Mouse (Mus musculus) liver, embryonic 12.5 days (tissue): ENCODE measurements around the gene Cacna2d4. TPM values are rescaled to one million over a fixed set of nuclear protein-coding genes. Genes with fewer than 3 reads are reported as not detected.

Experiments
- ATAC-seq: fragments of 200-750 bp; cut with Nextera tagmentation; 2 replicates; pipeline ENCODE4 v1.8.0; 2017; ENCODE audit warnings: moderate number of reproducible peaks, mild to moderate bottlenecking, moderate library complexity
- H3K27ac ChIP-seq: fragments of 300-500 bp; sonication (generic); 2 replicates; pipeline ENCODE4 v1.5.1; 2016; ENCODE audit warnings: mild to moderate bottlenecking
- H3K27me3 ChIP-seq: fragments of 300-500 bp; sonication (generic); replicated peaks from 2 replicates; pipeline ENCODE4 v1.6.1; 2016; ENCODE audit warnings: mild to moderate bottlenecking, moderate library complexity
- H3K36me3 ChIP-seq: fragments of 300-500 bp; sonication (generic); 2 replicates; pipeline ENCODE4 v1.6.1; 2016; ENCODE audit warnings: mild to moderate bottlenecking, moderate library complexity
- H3K4me1 ChIP-seq: fragments of 300-500 bp; sonication (generic); 2 replicates; pipeline ENCODE4 v1.6.1; 2016
- H3K4me2 ChIP-seq: fragments of 300-500 bp; sonication (generic); 2 replicates; pipeline ENCODE4 v1.6.1; 2016; ENCODE audit warnings: mild to moderate bottlenecking, moderate library complexity
- H3K4me3 ChIP-seq: fragments of 300-500 bp; sonication (generic); 2 replicates; pipeline ENCODE4 v1.5.1; 2016; ENCODE audit warnings: mild to moderate bottlenecking, moderate library complexity
- H3K9ac ChIP-seq: fragments of 300-500 bp; sonication (generic); 2 replicates; pipeline ENCODE4 v1.6.1; 2016; ENCODE audit warnings: mild to moderate bottlenecking, moderate library complexity
- H3K9me3 ChIP-seq: fragments of 300-500 bp; sonication (generic); replicated peaks from 2 replicates; pipeline ENCODE4 v1.6.1; 2016; ENCODE audit warnings: mild to moderate bottlenecking, moderate library complexity
- WGBS: fragments of 180-500 bp; shearing (Covaris S2); methylation state at CpG from one replicate; pipeline ENCODE4 v1.1.7; 2016; ENCODE audit not compliant: insufficient replicate concordance; 5-methylcytosine and 5-hydroxymethylcytosine counted together
- polyA plus RNA-seq: library from polyadenylated mRNA; unstranded; fragments of >200 nt; fragmentation: Nextera tagmentation; extraction: Ambion mirVana; gene quantifications from 2 replicates; pipeline ENCODE4 v1.2.1, GENCODE M21; 2016

Cacna2d4 gene
- polyA plus RNA-seq, 1 experiment from 2014 or later, result 0.05 TPM

DNA sequence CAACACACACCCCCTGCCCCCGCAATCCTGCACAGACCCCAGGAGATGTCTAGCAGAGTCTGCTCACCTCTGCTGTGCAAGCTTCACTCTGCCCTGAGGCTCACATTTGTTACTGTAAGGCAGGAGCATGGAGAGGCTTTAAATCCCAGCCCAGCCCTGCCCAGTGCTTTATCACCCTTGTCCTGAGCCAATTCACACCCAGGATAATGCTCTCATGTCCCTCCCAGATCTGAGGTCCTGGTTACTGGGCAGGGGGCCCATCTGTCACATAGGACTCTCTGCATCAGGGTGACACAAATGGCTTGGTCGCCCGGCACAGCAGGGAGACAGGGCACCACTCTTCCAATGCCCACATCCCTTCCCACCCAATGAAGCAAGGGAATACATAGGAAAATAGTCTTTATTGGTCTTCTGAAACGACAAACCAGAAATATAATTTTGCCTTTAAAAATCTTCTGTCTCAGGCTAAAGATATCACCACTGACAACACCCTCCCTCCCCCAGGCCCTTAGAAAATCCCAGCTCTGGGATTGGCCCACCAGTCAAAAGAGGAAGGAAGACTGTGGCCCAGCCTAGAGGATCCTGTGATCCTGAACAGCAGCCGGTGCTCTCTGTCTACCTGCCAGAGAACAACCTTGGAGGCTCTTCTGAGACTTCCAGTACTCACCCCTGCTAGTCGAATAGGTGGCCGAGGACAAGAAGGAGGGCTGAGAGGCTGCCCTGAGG is 78.6 kb downstream of the Cacna2d4 start:
- H3K9me3 ChIP-seq, result peaks cover 3% of the 10 kb centered on the region; the same call in 1 of the 2 replicates
- no peaks in the 10 kb centered on the region for H3K27me3 ChIP-seq
- ATAC-seq, result no peak
- H3K36me3 ChIP-seq, result no peaks in the 10 kb centered on the region
- H3K4me3 ChIP-seq, result no peak overlapping the region
- no peak overlapping the region for H3K9ac ChIP-seq
- H3K4me1 ChIP-seq, result no peaks in the 10 kb centered on the region
- H3K27ac ChIP-seq, result no peak overlapping the region
- H3K4me2 ChIP-seq, result no peak overlapping the region
- WGBS, result 24% methylated on average over 7 of the region's 7 CpGs

GRCm38 (mm10) chr6:119318732-119319131 is 82.4 kb downstream of the Cacna2d4 start:
- no peak overlapping the region for H3K27ac ChIP-seq
- H3K9me3 ChIP-seq, result peaks cover 3% of the 10 kb centered on the region; the same call in 1 of the 2 replicates
- no peaks in the 10 kb centered on the region for H3K36me3 ChIP-seq
- H3K4me2 ChIP-seq, result no peak overlapping the region
- no peak overlapping the region for H3K4me3 ChIP-seq
- H3K4me1 ChIP-seq, result no peaks in the 10 kb centered on the region
- peaks cover 17% of the 10 kb centered on the region; the same call in 1 of the 2 replicates for H3K27me3 ChIP-seq
- H3K9ac ChIP-seq, result no peak overlapping the region
- 81% methylated on average over 9 of the region's 9 CpGs for WGBS
- ATAC-seq, result no peak

GRCm38 (mm10) chr6:119319358-119319757 is 83.0 kb downstream of the Cacna2d4 start:
- Histone ChIP-seq H3K9me3 (peaks cover 3% of the 10 kb centered on the region; the same call in 1 of the 2 replicates), H3K4me2 (no peak overlapping the region), H3K27me3 (peaks cover 22% of the 10 kb centered on the region; the same call in 1 of the 2 replicates), H3K4me3 (no peak overlapping the region), H3K27ac (no peak overlapping the region), H3K36me3 (no peaks in the 10 kb centered on the region), H3K9ac (no peak overlapping the region), H3K4me1 (no peaks in the 10 kb centered on the region)
- ATAC-seq, result no peak
- 63% methylated on average over 2 of the region's 2 CpGs for WGBS

DNA sequence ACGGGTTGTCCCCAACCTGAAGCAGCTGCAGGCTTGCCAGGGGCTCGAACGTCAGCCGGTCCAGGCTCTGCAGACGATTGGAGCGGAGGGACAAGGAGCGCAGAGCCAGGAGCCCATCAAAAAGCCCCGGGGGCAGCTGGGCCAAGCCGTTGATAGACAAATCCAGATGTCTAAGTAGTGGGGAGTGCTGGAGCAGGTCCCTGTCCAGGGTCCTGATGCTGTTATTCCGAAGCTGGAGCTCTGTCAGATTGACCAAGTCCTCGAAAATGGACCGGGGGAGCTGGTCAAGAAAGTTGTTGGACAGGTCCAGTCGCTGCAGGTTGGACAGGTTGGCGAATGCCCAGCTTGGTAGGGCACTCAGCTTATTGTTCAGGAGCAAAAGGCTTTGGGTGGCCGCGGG is 84.2 kb downstream of the Cacna2d4 start:
- Histone ChIP-seq H3K36me3 (no peaks in the 10 kb centered on the region), H3K9ac (no peak overlapping the region), H3K4me1 (no peaks in the 10 kb centered on the region), H3K27ac (no peak overlapping the region), H3K27me3 (peaks cover 33% of the 10 kb centered on the region; the same call in 1 of the 2 replicates), H3K4me3 (no peak overlapping the region), H3K4me2 (no peak overlapping the region), H3K9me3 (peaks cover 3% of the 10 kb centered on the region; the same call in 1 of the 2 replicates)
- ATAC-seq, result no peak
- WGBS, result 35% methylated on average over 16 of the region's 16 CpGs

- Histone ChIP-seq H3K27ac (no peak overlapping the region), H3K9me3 (peaks cover 3% of the 10 kb centered on the region; the same call in 1 of the 2 replicates), H3K9ac (no peak overlapping the region), H3K36me3 (no peaks in the 10 kb centered on the region), H3K4me2 (no peak overlapping the region), H3K27me3 (peaks cover 45% of the 10 kb centered on the region), H3K4me1 (no peaks in the 10 kb centered on the region), H3K4me3 (no peak overlapping the region)
- WGBS, result 56% methylated on average over 7 of the region's 7 CpGs
- ATAC-seq, result no peak
These were observed 85.4 kb downstream of the Cacna2d4 start for GRCm38 (mm10) chr6:119321752-119322151.

GRCm38 (mm10) chr6:119324776-119325175 is 88.5 kb downstream of the Cacna2d4 start:
- no peak overlapping the region for H3K27ac ChIP-seq
- no peaks in the 10 kb centered on the region for H3K4me1 ChIP-seq
- no peak overlapping the region for H3K4me2 ChIP-seq
- ATAC-seq, result no peak
- no peaks in the 10 kb centered on the region; the same call in 1 of the 2 replicates for H3K9me3 ChIP-seq
- H3K36me3 ChIP-seq, result no peaks in the 10 kb centered on the region
- no peak overlapping the region for H3K4me3 ChIP-seq
- H3K27me3 ChIP-seq, result peaks cover 75% of the 10 kb centered on the region
- H3K9ac ChIP-seq, result no peak overlapping the region
- WGBS, result 46% methylated on average over 10 of the region's 10 CpGs

DNA sequence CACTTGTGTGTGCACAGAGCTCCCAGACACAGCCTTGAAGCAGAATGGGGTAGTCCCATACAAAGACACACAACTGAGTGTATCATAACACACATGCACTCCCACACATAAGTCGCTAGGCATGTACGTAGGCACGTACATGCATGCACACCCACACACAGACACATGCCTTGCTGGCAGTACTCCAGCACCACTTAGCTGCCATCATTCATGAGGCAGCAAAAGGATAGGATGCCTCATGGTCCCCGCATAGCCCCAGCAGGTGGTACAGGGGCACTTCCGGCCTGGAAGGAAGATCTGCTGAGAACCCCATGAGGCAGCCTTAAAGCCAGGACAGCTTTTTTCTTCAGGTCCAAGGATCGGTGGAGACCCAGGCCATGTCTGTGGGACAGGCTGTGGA is 89.7 kb downstream of the Cacna2d4 start:
- no peak for ATAC-seq
- WGBS, result 63% methylated on average over 6 of the region's 6 CpGs
- Histone ChIP-seq H3K4me1 (no peaks in the 10 kb centered on the region), H3K36me3 (no peaks in the 10 kb centered on the region), H3K9ac (no peak overlapping the region), H3K9me3 (no peaks in the 10 kb centered on the region), H3K27me3 (peaks cover 87% of the 10 kb centered on the region), H3K4me3 (no peak overlapping the region), H3K4me2 (no peak overlapping the region), H3K27ac (no peak overlapping the region)

- no peaks in the 10 kb centered on the region for H3K9me3 ChIP-seq
- no peak overlapping the region for H3K4me2 ChIP-seq
- WGBS, result 14% methylated on average over 7 of the region's 7 CpGs
- no peak overlapping the region for H3K27ac ChIP-seq
- no peak overlapping the region for H3K4me3 ChIP-seq
- no peak overlapping the region for H3K9ac ChIP-seq
- no peaks in the 10 kb centered on the region for H3K4me1 ChIP-seq
- ATAC-seq, result no peak
- no peaks in the 10 kb centered on the region for H3K36me3 ChIP-seq
- peaks cover 93% of the 10 kb centered on the region for H3K27me3 ChIP-seq
These were observed 90.2 kb downstream of the Cacna2d4 start for GRCm38 (mm10) chr6:119326541-119326940.

DNA sequence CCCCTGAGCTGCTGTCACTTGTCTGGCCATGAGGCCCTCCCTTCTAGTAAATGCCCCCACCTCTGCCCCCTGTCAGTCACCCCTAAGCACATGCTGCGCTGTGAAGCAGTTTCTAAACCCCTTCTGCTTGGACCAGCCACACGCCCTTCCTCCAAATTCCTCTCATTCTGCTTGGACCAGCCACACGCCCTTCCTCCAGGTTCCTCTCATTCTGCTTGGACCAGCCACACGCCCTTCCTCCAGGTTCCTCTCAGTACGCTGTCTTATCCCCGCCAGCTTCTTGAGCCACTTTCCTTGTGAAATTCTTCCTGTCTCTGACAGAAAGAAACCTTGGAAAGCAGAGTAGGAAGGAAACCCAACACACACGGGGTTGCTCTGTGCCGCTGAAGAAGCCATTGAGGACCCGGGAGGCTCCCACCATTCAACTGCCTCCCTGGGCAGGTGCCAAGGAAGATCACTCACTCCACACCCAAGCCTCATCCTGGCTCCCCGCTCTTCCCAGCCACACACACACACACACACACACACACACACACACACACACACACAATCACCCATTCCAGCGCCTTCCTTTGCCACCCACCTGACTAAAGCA is 92.3 kb downstream of the Cacna2d4 start:
- H3K27me3 ChIP-seq, result peaks cover 97% of the 10 kb centered on the region
- no peak for ATAC-seq
- 9% methylated on average over 11 of the region's 11 CpGs for WGBS
- H3K4me2 ChIP-seq, result no peak overlapping the region
- no peak overlapping the region for H3K4me3 ChIP-seq
- H3K27ac ChIP-seq, result no peak overlapping the region
- no peaks in the 10 kb centered on the region for H3K4me1 ChIP-seq
- H3K9me3 ChIP-seq, result no peaks in the 10 kb centered on the region
- no peak overlapping the region for H3K9ac ChIP-seq
- no peaks in the 10 kb centered on the region for H3K36me3 ChIP-seq

DNA sequence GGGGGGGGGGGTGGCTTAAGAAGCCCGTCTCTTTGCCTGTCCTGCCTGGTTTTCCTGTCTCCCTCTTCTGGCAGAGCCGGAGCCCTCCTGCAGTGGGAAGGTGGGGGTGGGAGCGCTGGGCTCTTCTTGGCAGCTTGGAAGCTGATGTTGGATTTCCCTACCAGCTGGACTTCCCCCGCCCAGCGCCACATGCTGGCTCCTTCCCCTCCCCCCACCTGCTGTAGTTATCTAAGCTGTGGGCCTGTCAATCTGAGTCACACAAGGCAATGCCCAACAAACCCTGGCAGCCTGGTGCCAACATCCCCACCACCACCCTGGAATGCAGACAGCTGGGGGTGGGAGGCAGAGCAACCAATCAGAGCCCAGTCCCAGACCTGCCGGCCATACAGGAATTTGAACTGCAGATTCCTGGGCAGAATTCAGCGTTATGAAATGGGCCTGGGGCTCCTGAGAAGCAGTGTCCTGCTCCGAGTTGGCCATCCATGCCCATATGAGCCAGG is 92.9 kb downstream of the Cacna2d4 start:
- WGBS, result 4% methylated on average over 8 of the region's 8 CpGs
- Histone ChIP-seq H3K27ac (no peak overlapping the region), H3K27me3 (peaks cover 97% of the 10 kb centered on the region), H3K9me3 (no peaks in the 10 kb centered on the region), H3K9ac (no peak overlapping the region), H3K4me1 (no peaks in the 10 kb centered on the region), H3K4me3 (no peak overlapping the region), H3K4me2 (no peak overlapping the region), H3K36me3 (no peaks in the 10 kb centered on the region)
- ATAC-seq, result no peak

- Histone ChIP-seq H3K36me3 (no peaks in the 10 kb centered on the region), H3K9ac (no peak overlapping the region), H3K4me3 (no peak overlapping the region), H3K4me1 (no peaks in the 10 kb centered on the region), H3K27ac (no peak overlapping the region), H3K4me2 (no peak overlapping the region), H3K27me3 (peaks cover 97% of the 10 kb centered on the region), H3K9me3 (no peaks in the 10 kb centered on the region)
- 14% methylated on average over 6 of the region's 6 CpGs for WGBS
- no peak for ATAC-seq
These were observed 93.6 kb downstream of the Cacna2d4 start for GRCm38 (mm10) chr6:119329936-119330335.

GRCm38 (mm10) chr6:119330506-119330905 is 94.2 kb downstream of the Cacna2d4 start, which contains the start of gene Lrtm2:
Gene Lrtm2 (minus strand): TSS chr6:119330766.
- 2% methylated on average over 28 of the region's 31 CpGs for WGBS
- H3K4me2 ChIP-seq, result peak within 1 kb of the TSS; percentile 42
- no peaks in the 10 kb centered on the region for H3K36me3 ChIP-seq
- no peaks in the 10 kb centered on the region for H3K9me3 ChIP-seq
- no peaks in the 10 kb centered on the region for H3K4me1 ChIP-seq
- ATAC-seq, result no peak
- peaks cover 94% of the 10 kb centered on the region for H3K27me3 ChIP-seq
- H3K9ac ChIP-seq, result no peak within 1 kb of the TSS
- H3K27ac ChIP-seq, result no peak within 1 kb of the TSS
- H3K4me3 ChIP-seq, result peak within 1 kb of the TSS; percentile 13; the same call in 1 of the 2 replicates
